Mouse (Mus musculus): ENCODE results near the gene Ranbp9. TPM values are rescaled to one million over a fixed set of nuclear protein-coding genes. Genes with fewer than 3 reads are reported as not detected.

The Ranbp9 gene
- total and polyA plus RNA-seq, 3 experiments = 17.1 to 25.9 TPM; not detected in 1

DNA sequence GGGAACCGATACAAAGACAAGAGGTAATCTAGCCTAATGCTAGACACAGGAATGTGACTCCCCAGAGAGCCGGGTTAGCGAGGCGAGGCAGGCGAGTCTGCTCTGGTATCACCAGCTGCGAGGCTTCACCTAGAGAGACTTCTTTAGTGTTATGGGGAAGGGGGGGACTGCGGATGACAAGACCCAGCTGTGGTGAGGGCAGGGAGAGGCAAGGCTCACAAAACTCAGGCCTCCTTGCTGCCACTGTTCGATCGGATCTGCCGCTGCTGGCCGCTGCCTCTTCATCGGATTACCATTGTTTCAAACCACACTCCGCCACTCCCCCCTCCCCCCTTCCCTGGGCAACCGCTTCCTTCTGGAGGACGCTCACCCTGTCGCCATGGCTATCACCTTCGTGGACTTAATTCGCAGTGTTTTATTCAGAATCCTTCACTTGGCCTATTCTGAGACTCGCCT is 22.3 kb upstream of the Ranbp9 start:
- Histone ChIP-seq H3K36me3 (ENCODE audit: control insufficient read depth in 1 of 2, insufficient read depth in 2 of 2, low read length in 2 of 2) (no peaks in the 10 kb centered on the region), H3K9ac (ENCODE audit: control insufficient read depth, low read depth, low read length, poor library complexity, severe bottlenecking) (no peak overlapping the region), H3K27me3 (ENCODE audit: control insufficient read depth in 1 of 2, insufficient read depth in 2 of 2, low read length in 2 of 2) (no peaks in the 10 kb centered on the region; a peak in 1 of 4 replicates), H3K79me2 (ENCODE audit: control insufficient read depth, insufficient read depth, low read length, poor library complexity) (no peaks in the 10 kb centered on the region), H3K4me3 (ENCODE audit: control insufficient read depth in 1 of 2, insufficient read depth in 1 of 2, low read depth in 2 of 2, low read length in 2 of 2) (no peak overlapping the region), H3K27ac (ENCODE audit: control insufficient read depth, low read depth, low read length) (no peak overlapping the region), H3K4me1 (ENCODE audit: control insufficient read depth in 1 of 2, insufficient read depth in 2 of 2, low read length in 2 of 2) (no peaks in the 10 kb centered on the region), H3K9me3 (replicated peaks; ENCODE audit: insufficient read depth, low read length) (no peaks in the 10 kb centered on the region)
- TF ChIP-seq RCOR1 (IDR thresholded peaks at IDR 0.05; ENCODE audit: low read depth, low read length) (no peak), CHD2 (IDR thresholded peaks at IDR 0.05; ENCODE audit: low read length) (no peak), USF1 (IDR thresholded peaks at IDR 0.05; ENCODE audit: low read depth, low read length) (no peak), MYC (IDR thresholded peaks at IDR 0.05; ENCODE audit: low read depth, low read length) (no peak), EP300 (IDR thresholded peaks at IDR 0.05; ENCODE audit: low read depth in 1 of 2, low read length in 2 of 2) (no peak), TAL1 (IDR thresholded peaks at IDR 0.05; ENCODE audit: low read length) (no peak), UBTF (IDR thresholded peaks at IDR 0.05; ENCODE audit: borderline replicate concordance, insufficient read depth, low read depth, low read length) (no peak), MAZ (IDR thresholded peaks at IDR 0.05; ENCODE audit: low read depth, low read length) (no peak), TCF12 (IDR thresholded peaks at IDR 0.05; ENCODE audit: low read depth, low read length) (no peak), MAX (IDR thresholded peaks at IDR 0.05; ENCODE audit: low read length) (no peak)
- DNase-seq (ENCODE audit: low read depth, low spot score) = no peak

DNA sequence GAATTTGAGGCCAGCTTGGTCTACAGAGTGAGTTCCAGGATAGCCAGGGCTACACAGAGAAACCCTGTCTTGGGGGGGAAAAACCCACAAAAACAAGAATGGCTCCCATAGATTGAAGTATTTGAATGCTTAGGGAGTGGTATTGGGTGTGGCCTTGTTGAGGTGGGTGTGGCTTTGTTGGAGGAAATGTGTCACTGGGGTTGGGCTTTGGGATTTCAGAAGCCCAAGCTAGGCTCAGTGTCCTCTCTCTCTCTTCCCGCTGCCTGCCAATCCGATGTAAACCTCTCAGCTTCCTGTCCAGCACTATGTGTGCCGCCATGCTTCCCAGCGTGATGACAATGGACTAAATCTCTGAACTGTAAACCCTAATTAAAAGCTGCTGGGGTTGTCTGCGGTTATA is 20.5 kb upstream of the Ranbp9 start:
- Histone ChIP-seq H3K4me1 (ENCODE audit: control insufficient read depth in 1 of 2, insufficient read depth in 2 of 2, low read length in 2 of 2) (no peaks in the 10 kb centered on the region), H3K27ac (ENCODE audit: control insufficient read depth, low read depth, low read length) (no peak overlapping the region), H3K79me2 (ENCODE audit: control insufficient read depth, insufficient read depth, low read length, poor library complexity) (no peaks in the 10 kb centered on the region), H3K36me3 (ENCODE audit: control insufficient read depth in 1 of 2, insufficient read depth in 2 of 2, low read length in 2 of 2) (no peaks in the 10 kb centered on the region), H3K4me3 (ENCODE audit: control insufficient read depth in 1 of 2, insufficient read depth in 1 of 2, low read depth in 2 of 2, low read length in 2 of 2) (no peak overlapping the region), H3K9ac (ENCODE audit: control insufficient read depth, low read depth, low read length, poor library complexity, severe bottlenecking) (no peak overlapping the region), H3K27me3 (ENCODE audit: control insufficient read depth in 1 of 2, insufficient read depth in 2 of 2, low read length in 2 of 2) (no peaks in the 10 kb centered on the region), H3K9me3 (replicated peaks; ENCODE audit: insufficient read depth, low read length) (no peaks in the 10 kb centered on the region)
- TF ChIP-seq CHD2 (IDR thresholded peaks at IDR 0.05; ENCODE audit: low read length) = no peak
- TF ChIP-seq CHD1 (IDR thresholded peaks at IDR 0.05; ENCODE audit: low read depth, low read length) = no peak
- no peak for TF ChIP-seq KAT2A (conservative IDR thresholded peaks at IDR 0.05; ENCODE audit: low read depth, low read length)
- no peak for TF ChIP-seq MYC (IDR thresholded peaks at IDR 0.05; ENCODE audit: low read depth, low read length)
- no peak for TF ChIP-seq ETS1 (IDR thresholded peaks at IDR 0.05; ENCODE audit: low read depth, low read length)
- TF ChIP-seq ZC3H11A (IDR thresholded peaks at IDR 0.05; ENCODE audit: low read depth, low read length) = no peak
- no peak for TF ChIP-seq MEF2A (IDR thresholded peaks at IDR 0.05; ENCODE audit: extremely low read depth, insufficient replicate concordance, low read depth, low read length, poor library complexity, severe bottlenecking)
- no peak for TF ChIP-seq POLR2AphosphoS2 (IDR thresholded peaks at IDR 0.05; ENCODE audit: low read length)
- no peak for TF ChIP-seq MAZ (IDR thresholded peaks at IDR 0.05; ENCODE audit: low read depth, low read length)
- TF ChIP-seq ZMIZ1 (IDR thresholded peaks at IDR 0.05; ENCODE audit: low read depth, low read length) = no peak
- TF ChIP-seq E2F4 (IDR thresholded peaks at IDR 0.05; ENCODE audit: borderline replicate concordance, low read depth, low read length) = no peak
- no peak for TF ChIP-seq GABPA (IDR thresholded peaks at IDR 0.05; ENCODE audit: low read depth, low read length)
- no peak for TF ChIP-seq ELF1 (IDR thresholded peaks at IDR 0.05; ENCODE audit: low read depth, low read length)
- no peak for TF ChIP-seq MAFK (IDR thresholded peaks at IDR 0.05; ENCODE audit: borderline replicate concordance, low read depth, low read length)
- TF ChIP-seq JUND (IDR thresholded peaks at IDR 0.05; ENCODE audit: low read depth, low read length) = no peak
- TF ChIP-seq ZNF384 (IDR thresholded peaks at IDR 0.05; ENCODE audit: low read depth, low read length) = no peak
- TF ChIP-seq POLR2A (IDR thresholded peaks at IDR 0.05; ENCODE audit: control insufficient read depth in 1 of 2, insufficient read depth in 1 of 2, low read depth in 1 of 2, low read length in 2 of 2, poor library complexity in 1 of 2) = no peak
- TF ChIP-seq NRF1 (IDR thresholded peaks at IDR 0.05; ENCODE audit: insufficient read depth, low read depth, low read length, poor library complexity, severe bottlenecking) = no peak
- TF ChIP-seq GATA1 (IDR thresholded peaks at IDR 0.05; ENCODE audit: low read depth, low read length) = no peak
- DNase-seq (ENCODE audit: low read depth, low spot score) = no peak
